Mouse (Mus musculus) gastrocnemius, adult 18-20 months (tissue): ENCODE measurements at regions not wholly inside any gene's neighbourhood (a gene's known extent, or its start where the extent isn't known, plus 50 kb on each side); places are given as distances from the start of the nearest gene placed in this dataset.

Experiments used
- DNase-seq: peaks from one replicate; pipeline ENCODE4 v3.0.0; 2021; ENCODE audit warnings: low spot score

DNA sequence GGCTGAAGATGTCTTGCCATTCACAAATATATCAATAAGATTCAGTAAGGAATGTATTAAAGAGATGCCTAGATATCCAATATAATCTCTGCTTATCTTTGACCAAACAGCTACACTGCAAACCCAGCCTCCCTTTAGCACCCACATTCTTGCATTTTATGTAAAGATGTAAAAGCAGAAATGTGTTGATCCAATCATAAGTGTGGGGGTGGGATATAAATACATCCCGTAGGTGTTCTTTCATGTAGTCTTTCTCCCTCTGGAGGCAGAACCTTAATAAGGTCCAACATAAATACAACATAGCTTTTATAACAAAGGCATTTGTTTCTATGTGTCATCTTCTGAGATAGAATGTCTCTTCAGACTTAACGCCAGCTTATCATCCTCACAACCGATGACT, 637.1 kb upstream of the Flrt2 start:
- DNase-seq: no peak

DNA sequence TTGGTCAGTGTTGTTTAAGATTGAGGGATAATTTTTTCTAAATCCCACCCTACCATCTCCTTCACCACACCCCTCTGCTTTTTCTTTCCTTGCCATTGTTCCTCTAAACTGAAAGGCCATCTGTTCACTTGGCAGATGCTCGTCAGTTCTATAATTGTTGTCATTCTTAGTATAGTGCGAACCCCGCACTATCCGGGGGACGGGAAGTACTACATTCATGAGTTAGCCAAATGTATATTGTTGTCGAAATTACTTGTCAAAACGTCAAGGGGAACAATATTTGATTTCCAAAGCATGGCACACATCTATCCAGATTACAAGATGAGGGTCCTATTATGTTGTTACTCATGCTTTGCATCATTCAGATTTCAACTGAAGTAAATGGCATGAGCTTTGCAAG, 635.1 kb upstream of the Flrt2 start:
- DNase-seq: no peak

DNA sequence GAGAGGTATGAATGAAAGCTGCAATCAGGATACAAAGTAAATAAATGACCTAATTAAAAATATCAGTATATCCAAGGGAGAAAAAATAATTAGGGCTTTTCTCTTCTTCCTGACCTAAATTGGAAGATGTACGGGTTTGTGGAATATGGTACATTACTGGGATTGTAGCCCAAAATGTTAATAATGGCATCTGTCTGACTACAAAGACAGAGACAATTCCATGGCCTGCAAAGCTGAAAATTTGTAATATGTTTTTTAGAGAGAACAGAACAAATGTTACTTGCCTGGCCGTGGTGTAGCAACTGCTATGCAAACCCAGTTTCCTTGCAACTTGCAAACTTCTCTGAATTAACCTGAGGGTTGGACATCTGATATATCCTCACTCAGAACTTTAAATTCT, 632.6 kb upstream of the Flrt2 start:
- no peak for DNase-seq

DNA sequence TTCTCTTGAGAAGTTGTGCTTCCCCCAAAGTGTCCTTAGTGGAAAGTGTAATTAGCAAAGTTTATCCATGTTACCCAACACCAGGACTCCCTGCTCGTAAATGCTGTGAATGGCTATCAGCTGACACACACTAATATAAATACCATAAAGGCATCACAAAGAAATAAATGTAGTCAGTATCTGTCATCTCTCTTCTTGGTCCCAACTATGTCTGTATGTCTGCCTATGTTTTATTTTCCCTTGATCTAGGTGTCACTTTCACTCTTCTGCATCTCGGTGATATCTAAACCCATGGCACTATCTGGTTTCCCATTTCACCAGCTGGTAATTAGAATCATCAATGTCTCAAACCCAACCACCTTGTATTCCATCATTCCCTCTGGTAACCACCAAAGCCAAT, 619.7 kb upstream of the Flrt2 start:
- DNase-seq: no peak

DNA sequence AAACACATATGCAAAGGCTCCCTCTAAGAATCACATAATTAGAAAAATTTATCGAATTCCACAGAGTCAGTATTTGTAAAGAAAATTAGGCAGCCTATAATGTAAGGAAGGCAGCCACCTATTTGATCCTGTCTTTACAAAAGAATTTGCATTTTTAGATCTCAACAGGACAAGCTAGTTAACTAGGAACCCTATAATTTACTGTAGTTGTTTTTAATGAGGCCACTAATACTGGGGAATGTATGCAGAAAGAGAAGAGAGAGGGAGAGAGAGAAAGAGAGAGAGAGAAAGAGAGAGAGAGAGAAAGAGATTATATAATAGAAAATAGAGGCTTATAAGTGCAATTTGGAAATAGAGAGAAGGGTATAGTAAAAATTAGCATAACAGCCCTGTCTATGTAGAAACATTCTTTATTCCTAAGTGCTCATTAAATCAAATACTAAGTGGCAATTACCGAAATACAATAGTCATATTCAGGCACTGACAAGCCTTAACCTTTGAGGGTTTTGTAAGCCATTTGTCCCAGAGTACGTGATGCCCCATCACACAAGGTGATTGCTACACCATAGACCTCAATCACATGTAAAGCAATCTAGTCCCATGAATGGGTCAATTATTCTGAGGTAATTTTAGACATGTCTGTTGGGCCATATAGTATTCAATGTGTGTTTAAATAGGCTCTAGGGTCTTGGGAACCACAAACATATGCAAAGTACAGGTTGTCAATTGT, 572.6 kb upstream of the Flrt2 start:
- no peak for DNase-seq

DNA sequence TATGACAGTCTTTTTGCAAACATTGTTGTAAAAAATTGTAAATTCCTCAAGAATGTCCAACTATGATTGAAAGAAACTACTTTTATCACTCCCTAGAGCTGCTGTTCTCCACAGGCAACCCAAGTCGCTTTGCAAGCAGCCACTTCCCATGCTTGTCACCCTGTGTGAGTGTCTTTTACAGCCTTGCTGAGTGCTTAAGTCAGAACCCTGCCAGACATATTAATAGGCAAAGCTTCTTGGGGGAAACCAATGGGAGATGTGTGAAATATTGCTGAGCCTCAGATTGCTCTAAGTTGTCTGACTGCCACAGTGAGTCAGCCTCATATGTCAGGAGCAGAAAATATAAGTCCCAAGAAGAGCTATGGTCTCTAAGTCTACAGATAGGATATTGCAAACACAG, 559.2 kb upstream of the Flrt2 start:
- DNase-seq: no peak

DNA sequence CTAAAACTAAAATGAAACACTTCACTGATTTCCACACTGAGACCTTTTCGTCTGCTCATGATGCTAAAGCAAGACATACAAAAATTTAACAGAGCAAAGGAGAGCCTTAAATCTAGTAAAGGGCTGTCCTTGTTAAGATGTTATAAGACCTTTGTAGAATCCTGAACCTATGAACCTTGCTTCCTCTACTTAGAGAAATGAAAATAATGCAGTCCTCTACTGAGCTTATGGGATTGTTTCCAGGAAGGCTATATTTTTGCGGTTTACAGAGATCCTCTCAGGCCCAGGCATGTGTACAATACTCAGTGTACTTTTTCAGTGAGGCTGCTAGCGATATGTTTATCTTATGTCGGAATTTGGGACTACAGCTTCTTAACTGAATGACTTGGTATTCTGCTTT, 558.5 kb upstream of the Flrt2 start:
- DNase-seq: no peak

DNA sequence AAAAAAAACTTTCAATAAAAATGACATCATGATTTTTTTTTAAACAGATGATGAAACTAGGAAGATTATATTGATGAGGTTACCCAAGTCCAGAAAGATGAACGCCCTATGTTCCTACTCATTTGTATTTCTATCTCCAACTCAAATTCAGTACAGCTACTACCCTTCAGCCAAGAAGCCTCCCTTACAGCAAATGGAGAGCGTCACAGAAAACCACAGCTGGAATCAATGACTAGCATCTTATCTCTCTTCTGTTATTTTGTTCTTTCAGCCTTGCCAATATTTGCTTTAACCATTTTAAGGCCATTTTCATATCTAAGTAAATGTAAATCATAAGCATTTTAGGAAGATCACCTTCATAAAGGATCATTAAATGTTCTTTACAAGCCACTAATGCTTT, 553.9 kb upstream of the Flrt2 start:
- no peak for DNase-seq

DNA sequence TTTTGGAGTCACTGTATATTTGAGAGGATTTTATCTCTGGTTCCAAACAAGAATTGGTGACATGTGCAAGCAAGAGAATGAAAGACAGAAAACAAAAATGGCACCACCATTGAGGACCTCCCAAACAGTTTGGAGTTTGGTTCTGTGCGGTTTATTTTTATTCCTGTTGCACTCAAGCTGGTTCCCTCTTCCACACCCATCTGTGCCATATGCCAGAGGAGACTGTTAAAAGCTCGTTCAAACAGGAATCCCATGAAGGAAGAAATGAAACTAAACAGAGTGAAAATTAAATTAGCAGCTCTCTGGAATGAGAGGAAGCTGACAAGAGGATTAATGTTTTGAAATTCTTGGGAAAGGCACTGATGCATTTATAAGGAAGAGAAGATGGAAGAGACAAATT, 521.0 kb upstream of the Flrt2 start:
- DNase-seq: no peak

DNA sequence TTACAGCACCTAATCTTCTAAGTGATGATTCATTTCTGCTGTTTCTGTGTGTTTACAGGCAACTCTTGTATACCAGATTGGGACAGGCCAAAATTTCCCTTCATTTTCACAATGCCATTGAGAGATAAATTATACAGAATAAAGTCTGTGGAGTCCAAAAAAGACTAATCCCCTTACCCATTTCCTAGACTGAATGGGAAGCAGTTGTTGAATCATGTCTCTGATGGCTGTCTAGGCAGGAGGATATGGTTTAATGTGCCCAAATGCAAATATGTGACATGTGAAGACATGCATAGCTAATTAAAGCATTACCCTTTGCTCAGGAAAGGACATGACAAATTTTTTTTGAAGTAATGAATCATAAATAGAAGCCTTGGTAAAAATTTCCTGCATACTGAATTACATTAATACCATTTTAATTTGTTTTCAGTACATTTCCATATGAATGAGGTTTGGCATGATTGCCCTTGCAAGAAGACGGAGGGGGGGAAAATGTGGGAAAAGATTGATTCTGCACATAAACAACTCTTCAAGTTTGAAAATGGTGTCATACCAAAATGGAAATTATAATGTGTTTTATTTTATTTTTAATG, 518.1 kb upstream of the Flrt2 start:
- DNase-seq: no peak

DNA sequence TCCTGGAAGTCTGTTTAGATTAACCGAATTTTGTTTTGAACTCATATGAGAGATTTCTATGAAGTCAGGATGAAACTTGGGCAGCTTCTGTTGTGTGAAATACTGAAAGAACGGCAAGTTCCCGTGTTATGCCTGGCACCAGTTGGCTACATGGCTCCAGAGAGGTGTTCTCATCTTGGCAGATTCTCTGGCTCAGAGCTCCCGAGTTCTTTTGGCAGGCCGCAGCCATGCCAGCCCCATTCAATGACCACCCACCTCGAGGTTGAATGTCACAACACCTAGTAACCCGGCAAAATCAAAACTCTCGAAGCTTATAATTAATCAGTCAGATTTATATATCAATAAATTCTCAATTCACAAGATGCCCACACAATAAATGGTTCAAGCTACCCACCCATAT, 489.5 kb upstream of the Flrt2 start:
- no peak for DNase-seq

DNA sequence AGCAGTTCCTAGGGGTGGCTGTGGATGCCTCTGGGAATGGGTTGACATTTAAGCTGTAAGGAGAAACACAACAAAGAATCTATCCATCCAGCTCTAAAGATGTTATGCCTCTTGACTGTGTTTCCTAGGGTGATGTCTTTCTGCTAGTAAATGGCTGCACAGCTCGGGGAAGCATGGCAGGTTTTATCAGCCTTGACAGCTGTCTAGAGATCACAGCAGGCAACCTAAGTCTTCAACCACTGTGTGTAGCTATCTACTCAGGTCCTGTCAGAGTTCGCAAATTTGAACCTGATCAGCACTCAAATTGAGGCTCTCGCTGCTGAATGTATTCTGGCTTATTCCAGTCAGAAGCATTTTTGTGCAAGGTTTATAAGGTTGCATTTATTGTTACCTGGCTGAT, 486.9 kb upstream of the Flrt2 start:
- no peak for DNase-seq

DNA sequence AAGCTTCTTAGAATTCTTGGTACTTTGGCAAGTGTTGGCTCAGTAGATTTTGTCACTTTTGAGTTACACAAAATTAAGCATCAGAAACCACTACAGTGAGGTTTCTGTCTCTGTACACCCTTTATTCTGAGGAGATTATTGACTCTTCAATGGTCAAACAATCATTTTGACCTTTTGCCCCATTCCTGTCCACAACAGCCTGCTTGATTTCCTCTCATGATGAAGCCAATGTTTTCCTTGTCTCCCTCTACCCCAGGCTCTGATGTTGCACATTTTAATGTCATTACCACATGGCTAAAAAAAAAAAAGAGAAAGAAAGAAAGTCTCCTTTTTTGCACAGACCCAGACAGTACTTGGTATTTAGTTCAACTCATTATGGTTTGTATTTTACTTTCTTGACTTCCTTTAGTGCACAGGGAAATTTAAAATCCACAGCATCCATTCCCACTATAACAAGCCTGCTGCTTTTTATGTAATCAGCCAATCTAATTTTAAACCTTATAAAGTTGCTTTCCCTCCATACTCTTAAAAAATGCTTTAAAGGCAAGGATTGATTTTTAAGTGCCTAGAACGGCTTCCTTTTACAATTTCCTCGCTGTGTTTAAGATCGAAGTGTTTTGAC, 452.8 kb upstream of the Flrt2 start:
- no peak for DNase-seq

DNA sequence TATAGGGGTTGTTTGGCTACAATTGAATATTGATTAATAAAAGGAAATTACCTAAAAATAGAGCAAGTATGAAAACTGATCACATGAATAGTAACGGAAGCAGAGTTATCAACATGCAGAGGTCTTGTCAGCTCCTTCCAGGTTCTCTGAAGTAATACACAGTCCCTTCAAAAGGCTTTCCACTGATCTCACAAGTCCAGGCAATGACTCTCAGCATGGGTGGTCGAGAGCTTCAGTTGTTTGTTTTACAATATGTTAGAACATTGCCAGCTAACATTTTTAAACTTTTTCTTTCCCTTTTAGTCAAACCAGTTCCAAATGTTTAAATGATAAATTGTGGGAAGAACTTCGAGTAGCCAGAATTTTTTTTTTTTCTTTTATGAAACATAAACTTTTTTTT, 424.8 kb upstream of the Flrt2 start:
- no peak for DNase-seq

DNA sequence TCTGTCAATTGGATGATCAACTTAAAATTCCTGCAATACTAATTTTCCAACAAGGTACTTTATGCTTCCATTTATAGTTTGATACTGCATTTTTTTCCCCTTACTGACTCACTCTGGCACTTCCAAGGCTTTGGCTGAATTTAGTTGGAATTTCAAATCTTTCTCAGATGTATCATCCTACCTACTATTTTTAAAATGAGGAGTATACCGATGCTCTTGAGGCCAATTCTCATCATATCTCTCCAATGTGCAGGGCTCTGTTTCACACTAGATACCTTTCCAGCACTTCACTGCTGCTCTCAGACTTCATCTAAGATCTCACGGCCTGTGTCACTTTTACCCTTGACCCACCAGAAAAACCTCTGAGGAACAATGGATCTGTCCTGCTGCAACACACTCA, 386.6 kb upstream of the Flrt2 start:
- DNase-seq: no peak

DNA sequence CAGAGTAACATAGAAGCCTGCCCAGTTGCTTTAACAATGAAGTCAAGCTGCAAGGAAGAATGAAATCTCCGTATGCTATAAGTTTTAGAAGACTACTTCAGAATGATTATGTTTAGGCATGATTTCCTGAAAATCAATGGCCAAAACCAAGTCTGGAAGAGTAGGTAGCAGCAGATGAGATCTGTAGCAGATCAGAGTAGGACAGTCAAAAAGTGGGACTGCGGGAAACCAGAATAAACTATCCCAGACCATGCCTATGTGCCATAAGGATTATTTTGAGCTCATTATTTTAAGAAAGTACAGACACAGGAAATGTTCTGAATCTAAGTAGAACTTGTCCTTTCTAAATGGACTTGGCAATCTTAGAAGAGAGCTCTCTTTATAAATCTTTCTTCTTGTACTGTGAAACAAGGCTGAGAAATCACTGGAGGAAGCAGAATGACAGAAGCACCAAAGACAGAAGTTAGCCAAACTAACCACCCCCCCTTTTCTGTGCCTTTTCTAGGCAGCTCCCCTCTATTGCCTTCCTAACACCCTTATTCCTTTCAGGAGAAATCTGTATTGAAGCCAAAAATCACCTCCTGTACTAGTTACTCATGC, 376.8 kb upstream of the Flrt2 start:
- DNase-seq: no peak

DNA sequence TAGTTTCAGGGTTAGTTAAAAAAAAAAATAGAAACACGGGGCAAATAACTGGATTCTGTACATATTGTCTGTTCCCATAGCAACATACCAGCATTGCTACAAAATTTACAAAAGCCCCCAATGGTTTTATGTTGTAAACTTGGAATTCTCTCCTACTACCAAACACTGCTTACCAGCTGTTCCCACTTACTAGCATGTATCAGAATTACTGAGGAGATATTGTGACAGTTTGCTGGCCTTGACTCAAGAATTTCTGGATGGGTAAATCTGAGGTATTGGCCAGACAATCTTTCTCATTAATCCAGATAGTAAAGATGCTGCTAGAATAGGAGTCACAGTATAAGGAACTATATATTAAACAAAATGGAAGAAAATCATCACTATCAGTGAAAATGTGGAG, 375.2 kb upstream of the Flrt2 start:
- DNase-seq: no peak

DNA sequence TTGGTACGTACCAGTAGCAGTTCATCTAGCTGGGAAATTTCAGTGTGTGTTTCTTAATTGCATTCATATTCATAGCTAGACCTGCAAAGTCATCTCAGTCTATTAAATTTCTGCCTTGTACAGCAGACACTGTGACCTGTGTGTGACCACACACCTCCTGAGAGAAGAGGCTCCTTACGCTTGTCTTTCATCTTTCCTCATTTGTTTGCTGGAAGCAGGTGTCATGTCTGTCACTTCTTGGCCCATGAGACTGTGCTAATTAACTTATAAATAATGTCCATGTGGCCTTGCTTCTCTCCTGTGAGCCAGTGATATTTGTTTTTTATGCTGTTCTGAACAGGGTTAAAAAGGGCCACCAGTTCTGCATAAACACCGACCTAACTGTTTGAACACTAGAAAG, 370.3 kb upstream of the Flrt2 start:
- DNase-seq: no peak

DNA sequence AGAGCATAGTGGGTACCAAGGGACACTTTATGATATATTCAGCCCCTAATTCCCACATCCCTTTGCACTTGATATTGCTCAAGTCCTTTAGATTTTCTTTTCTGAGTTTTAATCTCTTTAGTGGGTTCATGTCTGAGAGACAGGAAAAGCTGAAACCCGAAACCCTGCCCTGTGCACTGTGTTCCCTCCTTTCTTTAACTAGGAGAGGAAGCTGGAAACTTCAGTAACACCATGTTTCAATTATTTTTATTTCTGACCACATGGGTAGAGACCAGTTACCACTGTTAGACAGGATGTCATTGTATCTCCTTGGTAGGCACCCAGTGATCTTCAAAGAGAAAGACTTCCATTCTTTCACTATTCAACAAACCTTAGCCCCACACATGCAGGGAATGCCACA, 362.4 kb upstream of the Flrt2 start:
- no peak for DNase-seq

DNA sequence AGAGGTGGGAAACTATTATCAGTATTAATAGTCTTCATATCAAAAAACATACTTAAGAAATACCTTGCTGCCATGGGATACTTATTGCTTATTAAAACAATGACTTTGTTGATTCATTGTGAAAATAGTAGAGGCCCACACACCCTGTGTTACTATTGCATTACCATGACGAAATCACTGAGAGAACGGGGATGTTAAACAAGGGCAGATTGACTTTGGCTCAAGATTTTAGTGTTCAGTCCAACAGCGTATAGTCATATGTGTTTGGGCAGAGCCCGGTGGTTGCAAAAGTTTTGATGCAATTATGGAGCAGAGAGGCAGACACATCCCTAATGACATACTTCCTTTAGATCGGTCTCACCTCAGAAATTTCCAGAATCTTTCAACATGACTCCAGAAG, 344.2 kb upstream of the Flrt2 start:
- no peak for DNase-seq

DNA sequence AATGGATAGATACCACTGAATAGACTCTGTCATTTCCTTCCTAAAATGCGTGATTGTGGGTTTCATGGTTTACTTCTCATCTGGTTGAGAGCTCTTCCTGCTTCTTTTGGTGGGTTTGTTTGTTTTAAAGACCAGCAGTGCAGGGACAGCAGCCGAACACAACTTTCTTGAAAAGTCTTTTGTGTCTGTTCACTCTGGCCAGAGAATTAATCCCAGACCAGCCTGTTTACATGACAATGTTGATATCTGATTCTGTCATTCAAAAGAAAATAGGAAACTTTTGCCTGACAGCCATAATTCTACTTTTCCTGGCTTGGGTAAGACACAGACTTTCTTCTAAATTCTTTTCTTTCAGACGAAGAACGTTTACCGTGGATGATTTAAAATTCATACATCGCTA, 336.9 kb upstream of the Flrt2 start:
- DNase-seq: no peak

DNA sequence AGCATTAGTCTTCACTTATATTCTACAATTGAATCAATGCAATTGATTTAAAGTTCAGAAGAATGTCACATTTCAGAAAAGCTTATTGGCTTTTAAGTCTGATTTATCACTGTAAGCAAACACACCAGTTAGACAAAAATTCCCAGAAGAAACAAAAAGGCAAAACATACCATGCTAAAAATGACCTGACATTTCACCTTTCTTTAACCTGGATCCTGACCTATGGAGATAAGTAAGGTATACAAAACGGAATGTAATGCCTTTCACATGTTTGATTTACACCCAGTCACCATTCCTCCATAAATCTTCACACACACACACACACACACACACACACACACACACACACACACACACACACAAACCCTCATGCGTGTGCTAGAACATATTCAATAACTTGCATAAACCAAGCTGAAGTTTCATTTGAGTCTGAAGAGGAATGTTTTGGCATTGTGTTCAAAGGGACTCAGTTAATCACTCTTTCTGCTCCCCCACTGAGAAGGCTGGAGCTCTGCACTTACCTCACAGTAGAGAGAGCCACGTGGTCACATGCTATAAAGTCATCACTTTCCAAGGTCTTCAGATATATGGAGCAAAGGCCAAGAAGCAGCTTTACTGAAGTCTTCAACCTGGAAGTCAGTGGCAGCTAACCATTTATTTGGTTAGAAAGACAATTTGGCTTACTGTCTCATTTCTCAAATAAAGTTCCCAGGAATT, 307.6 kb upstream of the Flrt2 start:
- no peak for DNase-seq
